Mouse (Mus musculus): ENCODE measurements around the gene Cdh13. TPM values are rescaled to one million over a fixed set of nuclear protein-coding genes. Genes with fewer than 3 reads are reported as not detected.
A peak's percentile ranks its signal among the peaks of the same experiment; 100 is the strongest.

The Cdh13 gene
- polyA plus RNA-seq, 1 experiment from 2014 or later, result 59.2 TPM

- H3K27ac ChIP-seq, result no peak overlapping the region
- no peaks in the 10 kb centered on the region for H3K36me3 ChIP-seq
- no peak overlapping the region for H3K4me2 ChIP-seq
- H3K9me3 ChIP-seq, result 0 out of 2 replicates have a peak, but pooled peaks cover 3% of the 10 kb centered on the region
- 78% methylated on average over 10 of the region's 10 CpGs for WGBS
- H3K4me1 ChIP-seq (replicated peaks), result no peaks in the 10 kb centered on the region
- no peak for ATAC-seq (ENCODE audit: low FRiP score)
- no peak overlapping the region for H3K9ac ChIP-seq
- no peak overlapping the region for H3K4me3 ChIP-seq
- no peaks in the 10 kb centered on the region for H3K27me3 ChIP-seq
Observed at GRCm38 (mm10) chr8:118611551-118611950, 328.0 kb downstream of the Cdh13 start.

GRCm38 (mm10) chr8:118618195-118618594 lies 334.7 kb downstream of the Cdh13 start:
- Histone ChIP-seq H3K4me2 (no peak overlapping the region), H3K9me3 (no peaks in the 10 kb centered on the region), H3K36me3 (no peaks in the 10 kb centered on the region), H3K4me1 (replicated peaks) (no peaks in the 10 kb centered on the region), H3K9ac (no peak overlapping the region), H3K27ac (no peak overlapping the region), H3K27me3 (no peaks in the 10 kb centered on the region), H3K4me3 (no peak overlapping the region)
- ATAC-seq (ENCODE audit: low FRiP score), result no peak
- WGBS, result 94% methylated on average over 10 of the region's 10 CpGs

GRCm38 (mm10) chr8:118626425-118626824 lies 342.9 kb downstream of the Cdh13 start:
- no peak overlapping the region for H3K27ac ChIP-seq
- H3K36me3 ChIP-seq, result no peaks in the 10 kb centered on the region
- WGBS, result 93% methylated on average over 5 of the region's 5 CpGs
- H3K27me3 ChIP-seq, result no peaks in the 10 kb centered on the region
- H3K4me1 ChIP-seq (replicated peaks), result 0 out of 2 replicates have a peak, but pooled peaks cover 3% of the 10 kb centered on the region
- H3K4me3 ChIP-seq, result no peak overlapping the region
- no peaks in the 10 kb centered on the region for H3K9me3 ChIP-seq
- no peak for ATAC-seq (ENCODE audit: low FRiP score)
- H3K9ac ChIP-seq, result no peak overlapping the region
- no peak overlapping the region for H3K4me2 ChIP-seq

GRCm38 (mm10) chr8:118627737-118628136 lies 344.2 kb downstream of the Cdh13 start:
- 87% methylated on average over 5 of the region's 5 CpGs for WGBS
- 0 out of 2 replicates have a peak, but pooled peaks cover 3% of the 10 kb centered on the region for H3K4me1 ChIP-seq (replicated peaks)
- no peak overlapping the region for H3K27ac ChIP-seq
- H3K36me3 ChIP-seq, result no peaks in the 10 kb centered on the region
- no peak overlapping the region for H3K9ac ChIP-seq
- no peaks in the 10 kb centered on the region for H3K9me3 ChIP-seq
- H3K4me2 ChIP-seq, result no peak overlapping the region
- no peak overlapping the region for H3K4me3 ChIP-seq
- H3K27me3 ChIP-seq, result no peaks in the 10 kb centered on the region
- ATAC-seq (ENCODE audit: low FRiP score), result no peak

- no peaks in the 10 kb centered on the region for H3K9me3 ChIP-seq
- no peak for ATAC-seq (ENCODE audit: low FRiP score)
Observed at GRCm38 (mm10) chr8:118628702-118629101, 345.2 kb downstream of the Cdh13 start.

GRCm38 (mm10) chr8:118635296-118636060 lies 351.9 kb downstream of the Cdh13 start:
- no peak overlapping the region for H3K27ac ChIP-seq
- H3K9me3 ChIP-seq, result 0 out of 2 replicates have a peak, but pooled peaks cover 3% of the 10 kb centered on the region
- H3K9ac ChIP-seq, result no peak overlapping the region
- H3K27me3 ChIP-seq, result no peaks in the 10 kb centered on the region
- no peaks in the 10 kb centered on the region for H3K36me3 ChIP-seq
- H3K4me2 ChIP-seq, result no peak overlapping the region
- no peak overlapping the region for H3K4me3 ChIP-seq
- no peak for ATAC-seq (ENCODE audit: low FRiP score)
- 73% methylated on average over 22 of the region's 22 CpGs for WGBS
- peaks cover 9% of the 10 kb centered on the region; the same call in 1 of the 2 replicates for H3K4me1 ChIP-seq (replicated peaks)

More at GRCm38 (mm10) chr8:118628702-118629101, 345.2 kb downstream of the Cdh13 start:
- Histone ChIP-seq H3K4me3 (no peak overlapping the region), H3K27ac (no peak overlapping the region), H3K4me1 (replicated peaks) (0 out of 2 replicates have a peak, but pooled peaks cover 3% of the 10 kb centered on the region), H3K27me3 (no peaks in the 10 kb centered on the region), H3K4me2 (no peak overlapping the region), H3K9ac (no peak overlapping the region), H3K36me3 (no peaks in the 10 kb centered on the region)
- WGBS, result 55% methylated on average over 8 of the region's 8 CpGs

- H3K4me3 ChIP-seq, result no peak overlapping the region
Observed at GRCm38 (mm10) chr8:118639606-118640005, 356.1 kb downstream of the Cdh13 start.

GRCm38 (mm10) chr8:118641799-118642198 lies 358.3 kb downstream of the Cdh13 start:
- H3K9ac ChIP-seq, result no peak overlapping the region
- no peaks in the 10 kb centered on the region for H3K4me1 ChIP-seq (replicated peaks)
- H3K9me3 ChIP-seq, result 0 out of 2 replicates have a peak, but pooled peaks cover 3% of the 10 kb centered on the region
- no peaks in the 10 kb centered on the region for H3K27me3 ChIP-seq
- H3K4me3 ChIP-seq, result no peak overlapping the region
- ATAC-seq (ENCODE audit: low FRiP score), result no peak
- no peak overlapping the region for H3K27ac ChIP-seq
- H3K4me2 ChIP-seq, result no peak overlapping the region
- 94% methylated on average over 4 of the region's 4 CpGs for WGBS
- H3K36me3 ChIP-seq, result no peaks in the 10 kb centered on the region

More at GRCm38 (mm10) chr8:118639606-118640005, 356.1 kb downstream of the Cdh13 start:
- H3K4me2 ChIP-seq, result no peak overlapping the region
- H3K9ac ChIP-seq, result no peak overlapping the region
- H3K4me1 ChIP-seq (replicated peaks), result peaks cover 9% of the 10 kb centered on the region; the same call in 1 of the 2 replicates
- H3K27me3 ChIP-seq, result no peaks in the 10 kb centered on the region
- no peaks in the 10 kb centered on the region for H3K36me3 ChIP-seq
- 88% methylated on average over 8 of the region's 8 CpGs for WGBS
- no peak overlapping the region for H3K27ac ChIP-seq
- ATAC-seq (ENCODE audit: low FRiP score), result no peak
- H3K9me3 ChIP-seq, result 0 out of 2 replicates have a peak, but pooled peaks cover 3% of the 10 kb centered on the region

GRCm38 (mm10) chr8:118648801-118649537 lies 365.4 kb downstream of the Cdh13 start:
- Histone ChIP-seq H3K27ac (no peak overlapping the region), H3K4me1 (replicated peaks) (peaks cover 11% of the 10 kb centered on the region), H3K4me2 (no peak overlapping the region), H3K9ac (no peak overlapping the region), H3K4me3 (no peak overlapping the region), H3K27me3 (no peaks in the 10 kb centered on the region), H3K36me3 (no peaks in the 10 kb centered on the region), H3K9me3 (no peaks in the 10 kb centered on the region)
- WGBS, result 80% methylated on average over 6 of the region's 6 CpGs
- no peak for ATAC-seq (ENCODE audit: low FRiP score)

- H3K9me3 ChIP-seq, result no peaks in the 10 kb centered on the region
- no peaks in the 10 kb centered on the region for H3K27me3 ChIP-seq
- no peak overlapping the region for H3K9ac ChIP-seq
- peaks cover 11% of the 10 kb centered on the region for H3K4me1 ChIP-seq (replicated peaks)
- ATAC-seq (ENCODE audit: low FRiP score), result no peak
- no peak overlapping the region for H3K27ac ChIP-seq
- H3K36me3 ChIP-seq, result no peaks in the 10 kb centered on the region
- 90% methylated on average over 4 of the region's 4 CpGs for WGBS
- no peak overlapping the region for H3K4me2 ChIP-seq
- no peak overlapping the region for H3K4me3 ChIP-seq
Observed at GRCm38 (mm10) chr8:118649981-118650380, 366.4 kb downstream of the Cdh13 start.

GRCm38 (mm10) chr8:118662001-118662829 lies 378.7 kb downstream of the Cdh13 start:
- no peak overlapping the region for H3K4me2 ChIP-seq
- WGBS, result 77% methylated on average over 8 of the region's 8 CpGs
- no peaks in the 10 kb centered on the region for H3K9me3 ChIP-seq
- ATAC-seq (ENCODE audit: low FRiP score), result no peak
- no peaks in the 10 kb centered on the region for H3K36me3 ChIP-seq
- H3K27me3 ChIP-seq, result no peaks in the 10 kb centered on the region
- no peak overlapping the region for H3K9ac ChIP-seq
- H3K4me1 ChIP-seq (replicated peaks), result no peaks in the 10 kb centered on the region
- no peak overlapping the region for H3K27ac ChIP-seq
- no peak overlapping the region for H3K4me3 ChIP-seq

GRCm38 (mm10) chr8:118665081-118665480 lies 381.5 kb downstream of the Cdh13 start:
- no peak for ATAC-seq (ENCODE audit: low FRiP score)
- Histone ChIP-seq H3K27me3 (no peaks in the 10 kb centered on the region), H3K27ac (0 out of 2 replicates have a peak overlapping the region, but pooled peaks have one; percentile 15), H3K9ac (no peak overlapping the region), H3K36me3 (no peaks in the 10 kb centered on the region), H3K4me1 (replicated peaks) (peaks cover 7% of the 10 kb centered on the region), H3K4me3 (no peak overlapping the region), H3K9me3 (no peaks in the 10 kb centered on the region), H3K4me2 (no peak overlapping the region)
- WGBS, result 93% methylated on average over 5 of the region's 5 CpGs
